Mouse (Mus musculus): ENCODE measurements around the gene Cacng6.
A peak's percentile ranks its signal among the peaks of the same experiment; 100 is the strongest.

The Cacng6 gene

GRCm38 (mm10) chr7:3421297-3421696, 2.7 kb upstream of the Cacng6 start:
- no peak for DNase-seq

- no peak for DNase-seq
These were observed 1.9 kb upstream of the Cacng6 start for GRCm38 (mm10) chr7:3422051-3422450.

GRCm38 (mm10) chr7:3423430-3423829, 565 bp upstream of the Cacng6 start:
- DNase-seq = no peak

GRCm38 (mm10) chr7:3425141-3425540, 1.1 kb downstream of the Cacng6 start:
- no peak for DNase-seq

GRCm38 (mm10) chr7:3430161-3430560, 6.2 kb downstream of the Cacng6 start:
- DNase-seq = no peak

GRCm38 (mm10) chr7:3432066-3432465, 8.1 kb downstream of the Cacng6 start:
- no peak for DNase-seq

GRCm38 (mm10) chr7:3437941-3438340, 13.9 kb downstream of the Cacng6 start:
- DNase-seq = no peak

- DNase-seq = no peak
These were observed 16.0 kb downstream of the Cacng6 start for GRCm38 (mm10) chr7:3439984-3440383.

- no peak for DNase-seq
These were observed 16.5 kb downstream of the Cacng6 start for GRCm38 (mm10) chr7:3440526-3440925.

- no peak for DNase-seq
These were observed 18.6 kb downstream of the Cacng6 start for GRCm38 (mm10) chr7:3442476-3443062.

- no peak for DNase-seq
These were observed 20.7 kb downstream of the Cacng6 start for GRCm38 (mm10) chr7:3444678-3445077.

GRCm38 (mm10) chr7:3446584-3446983, 22.6 kb downstream of the Cacng6 start:
- DNase-seq = no peak

GRCm38 (mm10) chr7:3447026-3447425, 23.0 kb downstream of the Cacng6 start:
- DNase-seq = no peak

GRCm38 (mm10) chr7:3448737-3449454, 24.9 kb downstream of the Cacng6 start:
- DNase-seq = peak; percentile 70

- no peak for DNase-seq
These were observed 26.7 kb downstream of the Cacng6 start for GRCm38 (mm10) chr7:3450671-3451070.

- no peak for DNase-seq
These were observed 27.2 kb downstream of the Cacng6 start for GRCm38 (mm10) chr7:3451161-3451560.

- DNase-seq = no peak
These were observed 29.0 kb downstream of the Cacng6 start for GRCm38 (mm10) chr7:3452821-3453485.

GRCm38 (mm10) chr7:3453486-3454183, 29.6 kb downstream of the Cacng6 start:
- no peak for DNase-seq

GRCm38 (mm10) chr7:3457111-3457840, 33.3 kb downstream of the Cacng6 start:
- no peak for DNase-seq

GRCm38 (mm10) chr7:3457841-3458217, 33.8 kb downstream of the Cacng6 start:
- no peak for DNase-seq

- DNase-seq = no peak
These were observed 36.3 kb downstream of the Cacng6 start for GRCm38 (mm10) chr7:3460261-3460660.

GRCm38 (mm10) chr7:3463306-3463705, 39.3 kb downstream of the Cacng6 start:
- DNase-seq = no peak

- no peak for DNase-seq
These were observed 44.6 kb downstream of the Cacng6 start for GRCm38 (mm10) chr7:3468614-3469013.

Measured in cerebellum, adult 8-10 months (tissue).